Mouse (Mus musculus) C2C12 (cell line): Measurements from ENCODE around the gene Cnga1. TPM values are rescaled to one million over a fixed set of nuclear protein-coding genes. Genes with fewer than 3 reads are reported as not detected.

Experiments used
- H3K27me3 ChIP-seq: one replicate; pipeline ENCODE4 v1.6.1; 2011; ENCODE audit not compliant: control insufficient read depth, insufficient read depth, insufficient read length
- H3K36me3 ChIP-seq: one replicate; pipeline ENCODE4 v1.6.1; 2011; ENCODE audit not compliant: control insufficient read depth, insufficient read depth
- H3K4me3 ChIP-seq: one replicate; pipeline ENCODE4 v1.5.1; 2011; ENCODE audit warnings: mild to moderate bottlenecking, control low read depth; ENCODE audit not compliant: poor library complexity, insufficient read depth, severe bottlenecking
- H3K79me2 ChIP-seq: one replicate; pipeline ENCODE4 v1.6.1; 2011; ENCODE audit not compliant: control insufficient read depth, insufficient read depth
- H3K79me3 ChIP-seq: one replicate; pipeline ENCODE4 v1.6.1; 2011; ENCODE audit warnings: low read depth, control low read depth
- H3ac ChIP-seq: one replicate; pipeline ENCODE3; 2011; ENCODE audit warnings: low read depth; ENCODE audit not compliant: control insufficient read depth, insufficient read length
- CEBPB ChIP-seq: IDR thresholded peaks from one replicate; pipeline ENCODE4 v1.6.1; 2011; ENCODE audit warnings: low read depth, mild to moderate bottlenecking, control low read depth, moderate library complexity
- CTCF ChIP-seq: IDR thresholded peaks from one replicate; pipeline ENCODE4 v1.5.1; 2011; ENCODE audit not compliant: control insufficient read depth, insufficient read depth, insufficient read length
- FOSL1 ChIP-seq: IDR thresholded peaks from one replicate; pipeline ENCODE4 v1.8.0; 2011; ENCODE audit warnings: mild to moderate bottlenecking, low read length; ENCODE audit not compliant: poor library complexity, insufficient read depth, severe bottlenecking
- MAX ChIP-seq: IDR thresholded peaks from one replicate; pipeline ENCODE4 v1.6.1; 2011; ENCODE audit warnings: mild to moderate bottlenecking, control low read depth
- MYOD1 ChIP-seq: IDR thresholded peaks from one replicate; pipeline ENCODE4 v1.6.1; 2011; ENCODE audit warnings: low read depth; ENCODE audit not compliant: control insufficient read depth, insufficient read length
- MYOG ChIP-seq: IDR thresholded peaks from one replicate; pipeline ENCODE4 v1.6.1; 2011; ENCODE audit not compliant: control insufficient read depth, insufficient read length; ENCODE audit errors: extremely low read depth
- USF1 ChIP-seq: IDR thresholded peaks from one replicate; pipeline ENCODE4 v1.6.1; 2011; ENCODE audit warnings: low read depth, mild to moderate bottlenecking, control low read depth, moderate library complexity
- polyA plus RNA-seq: library from polyadenylated mRNA; unstranded; fragments of >200 nt; fragmentation: generic; extraction: Trizol; gene quantifications from one replicate; pipeline ENCODE4 v1.2.1, GENCODE M21; 2012; ENCODE audit warnings: missing spikeins

Gene Cnga1
- polyA plus RNA-seq, 1 experiment: not detected

DNA sequence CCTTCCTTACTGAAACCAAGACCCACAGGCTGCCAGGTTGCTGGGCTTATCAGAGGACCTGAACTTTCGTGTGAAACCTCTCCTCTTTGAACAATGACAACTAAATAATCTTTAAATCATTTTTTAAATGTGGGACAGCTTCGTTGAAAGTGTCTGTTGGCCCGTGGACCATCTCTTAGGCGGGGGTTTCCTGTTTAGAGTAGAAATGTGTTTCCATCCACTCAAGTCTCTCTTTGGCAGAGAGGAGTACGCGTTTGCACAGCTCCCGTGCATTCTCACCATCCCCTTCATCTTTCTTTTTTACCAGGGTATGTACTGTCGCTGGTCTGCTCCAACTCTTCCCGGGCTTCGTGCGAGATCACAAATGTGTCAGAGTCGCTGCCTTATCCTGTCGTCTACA is 14.3 kb upstream of the Cnga1 start:
- no peaks in the 10 kb centered on the region for H3K27me3 ChIP-seq
- no peaks in the 10 kb centered on the region for H3K36me3 ChIP-seq
- no peaks in the 10 kb centered on the region for H3K79me3 ChIP-seq
- no peak overlapping the region for H3K4me3 ChIP-seq
- TF ChIP-seq USF1 (no peak), MAX (no peak), MYOG (no peak), CEBPB (no peak), CTCF (no peak), FOSL1 (no peak), MYOD1 (no peak)
- no peak overlapping the region for H3ac ChIP-seq
- no peaks in the 10 kb centered on the region for H3K79me2 ChIP-seq

DNA sequence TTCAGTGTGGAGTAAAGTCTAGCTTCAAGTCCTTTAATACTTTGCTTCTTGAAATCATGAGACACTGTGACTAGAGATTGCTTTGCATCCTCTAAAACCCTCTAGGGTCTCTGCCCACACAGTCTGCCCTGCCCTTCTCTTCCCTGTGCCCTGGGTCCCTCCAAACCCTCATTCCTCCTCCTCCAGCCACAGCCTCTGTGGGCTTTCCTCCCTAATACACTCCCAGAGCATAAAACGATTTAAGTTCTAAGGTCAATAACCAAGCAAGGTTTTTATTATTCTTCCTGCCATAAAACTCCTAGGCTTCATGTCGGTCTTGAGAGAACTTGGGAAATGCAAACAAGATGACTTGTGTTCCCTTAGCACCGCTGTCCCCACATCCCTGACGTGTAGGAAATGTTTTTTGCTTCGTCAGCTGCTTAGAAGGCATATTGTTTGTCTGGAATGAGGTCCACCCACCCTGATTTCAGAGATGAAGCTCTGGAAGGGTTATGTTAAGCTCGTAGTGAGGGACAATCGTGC is 12.3 kb upstream of the Cnga1 start:
- no peak for TF ChIP-seq MYOD1
- TF ChIP-seq USF1: no peak
- TF ChIP-seq CTCF: no peak
- TF ChIP-seq MAX: no peak
- no peak for TF ChIP-seq CEBPB
- no peak for TF ChIP-seq MYOG
- no peak for TF ChIP-seq FOSL1
- Histone ChIP-seq H3K4me3 (no peak overlapping the region), H3K36me3 (no peaks in the 10 kb centered on the region), H3K27me3 (no peaks in the 10 kb centered on the region), H3K79me3 (no peaks in the 10 kb centered on the region), H3ac (no peak overlapping the region), H3K79me2 (no peaks in the 10 kb centered on the region)

DNA sequence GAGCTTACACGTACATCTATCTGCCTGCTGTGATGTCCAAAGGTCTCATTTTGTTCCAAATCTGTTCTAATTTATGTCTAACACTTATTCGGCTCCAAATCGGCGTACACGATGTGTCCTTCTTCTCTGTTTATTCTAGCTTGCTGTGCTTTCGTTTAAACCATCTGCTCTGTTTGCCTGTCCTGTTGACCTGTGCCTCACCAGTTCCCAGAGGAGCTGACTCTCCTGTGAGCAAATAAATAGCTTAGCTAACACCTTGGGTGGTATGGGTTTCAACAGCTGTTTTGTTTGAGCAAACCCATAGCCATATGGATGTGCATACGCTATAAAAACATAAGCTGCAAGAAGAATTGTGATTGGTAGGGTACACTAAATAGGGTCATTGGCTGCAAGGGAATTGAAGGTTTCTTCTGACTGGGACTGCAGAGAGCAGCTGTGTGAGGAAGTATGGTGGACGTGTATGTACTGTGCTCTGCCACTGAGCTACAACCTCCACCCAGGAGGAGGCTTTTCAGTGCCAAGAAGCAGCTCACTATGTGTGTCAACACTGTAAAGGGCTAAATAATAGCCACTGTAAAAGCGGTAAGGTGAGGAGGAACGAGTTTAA is 9.1 kb upstream of the Cnga1 start:
- no peaks in the 10 kb centered on the region for H3K36me3 ChIP-seq
- TF ChIP-seq CEBPB (no peak), CTCF (no peak), USF1 (no peak)
- no peak overlapping the region for H3ac ChIP-seq
- H3K79me3 ChIP-seq: no peaks in the 10 kb centered on the region
- no peak overlapping the region for H3K4me3 ChIP-seq
- H3K27me3 ChIP-seq: no peaks in the 10 kb centered on the region
- H3K79me2 ChIP-seq: no peaks in the 10 kb centered on the region

DNA sequence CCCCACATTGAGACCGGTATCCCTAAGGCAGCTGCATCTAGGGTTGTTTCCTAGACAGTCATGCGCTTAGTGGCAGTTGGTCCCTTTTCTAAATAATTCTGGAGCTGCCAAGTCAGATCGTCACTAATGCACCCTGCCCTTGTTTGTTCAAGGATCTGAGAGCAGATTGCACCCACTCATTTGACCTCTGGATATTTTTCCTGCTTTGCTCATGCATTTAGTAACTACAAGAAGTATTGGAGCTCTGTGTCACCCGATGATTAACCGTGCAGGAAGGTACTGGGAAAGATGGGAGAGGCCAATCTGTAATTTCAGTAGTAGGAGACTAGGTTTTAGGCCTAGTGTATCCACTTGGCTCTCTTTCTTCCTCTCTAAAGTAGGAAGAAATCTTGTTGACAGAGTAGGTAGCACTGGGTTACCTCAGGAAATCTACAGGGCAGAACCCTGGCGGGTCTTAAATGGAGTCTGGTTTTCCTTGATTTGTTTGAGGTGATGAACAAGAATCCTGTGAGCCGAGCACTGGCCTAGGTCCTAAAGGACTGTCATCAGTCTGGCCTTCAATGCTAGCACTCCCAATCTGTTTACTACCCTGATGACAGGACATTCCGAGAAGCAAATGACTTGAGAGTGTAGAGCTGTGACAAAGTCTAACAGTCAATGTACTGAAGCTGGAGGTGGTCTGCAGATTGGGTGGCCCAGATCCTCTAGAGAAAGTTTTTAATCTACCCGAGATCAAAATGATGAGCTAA is 5.1 kb upstream of the Cnga1 start:
- Histone ChIP-seq H3K36me3 (no peaks in the 10 kb centered on the region), H3K4me3 (no peak overlapping the region)
- TF ChIP-seq USF1 (no peak), FOSL1 (no peak), MAX (no peak), MYOD1 (no peak), MYOG (no peak), CEBPB (no peak), CTCF (no peak)

DNA sequence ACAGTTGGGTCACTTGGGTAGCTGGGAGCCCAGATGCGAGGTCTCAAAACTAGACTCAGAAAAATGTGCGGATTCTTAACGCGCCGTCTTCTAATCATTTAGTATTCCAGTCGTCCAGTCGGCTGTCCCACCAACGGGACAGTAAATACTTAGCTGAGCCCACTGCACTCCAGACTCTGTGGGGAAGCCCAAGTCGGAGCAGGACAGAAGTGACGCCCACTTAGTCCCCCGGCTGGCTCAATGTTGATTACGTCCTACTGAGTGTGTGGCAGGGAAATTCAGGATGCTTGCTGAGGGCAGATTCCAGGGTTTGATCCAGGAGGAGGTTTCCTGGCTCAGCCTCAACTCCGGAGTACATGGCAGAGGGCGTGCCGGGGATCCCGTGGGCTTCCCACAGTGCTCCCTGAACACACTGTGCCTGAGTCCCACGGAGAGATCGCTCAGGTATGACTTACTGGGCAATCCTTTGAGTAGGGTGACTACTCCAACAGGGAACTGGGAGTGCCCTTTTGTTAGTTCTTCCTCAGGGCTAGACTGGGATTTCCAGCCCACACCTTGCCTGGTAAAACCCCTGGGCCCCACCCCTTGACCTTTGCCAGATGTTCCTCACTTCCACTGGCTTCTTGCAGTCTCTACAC is 4.0 kb upstream of the Cnga1 start:
- no peaks in the 10 kb centered on the region for H3K79me3 ChIP-seq
- no peaks in the 10 kb centered on the region for H3K36me3 ChIP-seq
- peak overlapping the region; percentile 48 for H3ac ChIP-seq
- H3K27me3 ChIP-seq: no peaks in the 10 kb centered on the region
- TF ChIP-seq MYOG: no peak
- TF ChIP-seq MYOD1: no peak
- TF ChIP-seq MAX: no peak
- no peak for TF ChIP-seq CTCF
- no peak for TF ChIP-seq CEBPB
- no peak for TF ChIP-seq FOSL1
- TF ChIP-seq USF1: no peak
- no peaks in the 10 kb centered on the region for H3K79me2 ChIP-seq
- peak overlapping the region; percentile 30 for H3K4me3 ChIP-seq

More for the DNA sequence above, 5.1 kb upstream of the Cnga1 start:
- Histone ChIP-seq H3K27me3 (no peaks in the 10 kb centered on the region), H3K79me3 (no peaks in the 10 kb centered on the region), H3K79me2 (no peaks in the 10 kb centered on the region), H3ac (no peak overlapping the region)
